Mouse (Mus musculus) ovary, adult 18-20 months (tissue): ENCODE data around the gene Ndufb5.
A peak's percentile ranks its signal among the peaks of the same experiment; 100 is the strongest.
"Not testable (repeated sequence)": the region's sequence is repeated elsewhere in the genome, so short reads cannot be mapped to it uniquely, and the experiment has no call there.

ENCODE experiments used
- DNase-seq: peaks from one replicate; pipeline ENCODE4 v3.0.0; 2022; ENCODE audit warnings: low spot score, mixed read lengths

Gene Ndufb5

GRCm38 (mm10) chr3:32736244-32737171, at the start of gene Ndufb5:
Ndufb5 (plus strand) TSS chr3:32736990.
- peak; percentile 98 for DNase-seq

GRCm38 (mm10) chr3:32687156-32687555, 49.6 kb upstream of the Ndufb5 start:
- DNase-seq: no peak

- DNase-seq: no peak
Observed at GRCm38 (mm10) chr3:32689567-32689999, 47.2 kb upstream of the Ndufb5 start.

DNA sequence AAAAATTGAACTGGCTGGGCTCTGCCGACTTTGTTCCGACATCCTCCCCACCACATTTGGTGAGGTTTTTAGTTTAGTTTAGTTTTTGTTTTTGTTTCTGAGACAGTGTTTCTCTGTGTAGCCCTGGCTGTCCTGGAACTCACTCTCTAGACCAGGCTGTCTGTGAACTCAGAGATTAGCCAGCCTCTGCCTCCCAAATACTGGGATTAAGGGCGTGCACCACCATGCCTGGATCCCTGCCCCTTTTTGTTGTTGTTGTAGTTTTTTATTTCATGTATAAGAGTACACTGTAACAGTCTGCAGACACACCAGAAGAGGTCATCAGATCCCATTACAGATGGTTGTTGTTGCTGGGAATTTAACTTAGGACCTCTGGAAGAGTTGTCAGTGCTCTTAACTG, 46.8 kb upstream of the Ndufb5 start:
- no peak for DNase-seq

DNA sequence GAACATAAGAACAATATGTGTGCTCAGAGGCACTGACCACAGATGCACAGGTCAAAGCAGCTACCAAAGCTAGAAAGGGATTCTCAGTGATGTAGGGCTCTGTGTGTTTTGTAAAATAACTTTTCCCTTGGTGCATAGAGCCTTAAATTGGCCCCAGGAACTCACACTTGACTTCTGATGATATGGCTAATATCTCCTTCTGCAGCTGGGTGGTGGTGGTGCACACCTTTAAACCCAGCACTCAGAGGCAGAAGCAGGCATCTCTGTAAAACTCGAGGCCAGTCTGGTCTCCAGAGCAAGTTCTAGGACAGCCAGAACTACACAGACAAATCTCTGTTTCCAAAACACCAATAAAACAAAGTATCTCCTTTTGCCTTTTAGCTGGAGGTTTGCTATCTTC, 45.9 kb upstream of the Ndufb5 start:
- no peak for DNase-seq

GRCm38 (mm10) chr3:32691841-32692240, 44.9 kb upstream of the Ndufb5 start:
- no peak for DNase-seq

DNA sequence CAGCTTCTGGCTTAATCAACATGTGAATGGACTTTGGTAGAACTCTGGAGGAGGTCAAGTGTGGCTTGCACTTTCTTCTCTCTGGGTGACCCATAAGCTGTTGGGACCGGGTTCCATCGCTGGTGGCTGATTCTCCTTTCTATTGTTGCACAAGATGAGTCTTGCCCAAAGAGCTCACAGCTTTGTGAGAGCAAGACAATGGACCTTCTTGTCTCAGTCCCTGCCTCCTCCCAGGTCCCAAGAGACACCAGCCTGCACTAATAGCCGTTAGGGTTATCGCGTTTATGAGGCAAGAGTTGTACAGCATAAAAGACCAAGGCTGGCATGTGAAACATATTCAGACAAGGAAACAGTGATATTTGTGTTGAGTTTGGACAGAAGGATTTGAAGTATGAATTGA, 42.6 kb upstream of the Ndufb5 start:
- no peak for DNase-seq

GRCm38 (mm10) chr3:32694737-32695582, 41.8 kb upstream of the Ndufb5 start:
- DNase-seq: no peak

- DNase-seq: no peak
Observed at GRCm38 (mm10) chr3:32695583-32695980, 41.2 kb upstream of the Ndufb5 start.

DNA sequence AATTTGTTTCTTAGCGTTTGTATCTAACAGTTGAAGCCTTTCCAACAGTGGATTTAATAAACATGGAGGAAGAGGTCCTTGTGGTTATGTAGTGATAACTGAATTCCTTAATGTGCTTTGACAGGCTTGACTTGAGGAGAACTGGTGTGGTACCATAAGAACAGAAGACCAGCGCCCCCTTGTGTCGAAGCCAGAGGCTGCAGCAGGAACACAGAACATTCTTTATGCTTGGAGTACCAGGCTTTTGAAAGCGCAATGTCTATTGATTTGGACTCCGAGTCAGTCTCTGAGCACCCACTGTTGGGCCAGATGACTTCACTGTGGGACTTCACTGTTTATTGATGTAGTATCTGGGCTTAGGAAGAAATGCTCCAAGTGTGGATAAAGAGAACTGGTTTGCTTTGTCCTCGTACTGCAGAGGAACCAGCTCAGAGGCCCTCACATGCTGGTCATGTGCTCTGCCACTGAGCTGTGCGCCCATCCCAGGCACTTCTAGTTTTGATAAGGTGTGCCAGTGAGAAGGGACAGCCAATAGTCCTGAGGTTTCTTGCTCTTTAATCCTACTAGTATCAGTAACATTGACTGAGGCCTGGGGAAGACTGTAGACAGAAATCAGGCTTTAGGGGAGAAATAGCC, 38.4 kb upstream of the Ndufb5 start:
- DNase-seq: peak; percentile 62

GRCm38 (mm10) chr3:32704021-32704420, 32.8 kb upstream of the Ndufb5 start:
- not testable (repeated sequence) for DNase-seq

DNA sequence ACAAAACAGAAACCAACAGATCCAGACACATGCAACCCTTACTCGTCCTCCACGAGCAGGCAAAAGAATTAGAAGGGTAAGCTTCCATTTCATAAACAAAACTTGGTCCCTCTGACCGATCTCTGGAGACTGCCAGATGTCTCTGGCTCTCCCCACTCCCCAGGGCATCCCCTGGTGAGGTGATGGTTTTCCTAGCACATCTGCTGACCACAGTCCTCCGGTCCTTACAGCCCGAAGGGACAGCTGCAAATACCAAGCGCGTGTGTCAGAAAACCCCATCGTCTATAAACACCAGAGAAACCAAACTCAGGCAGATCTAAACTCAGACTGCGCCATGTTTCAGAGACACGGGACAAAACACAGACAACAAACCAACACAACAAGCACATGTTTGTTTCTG, 32.2 kb upstream of the Ndufb5 start:
- DNase-seq: not testable (repeated sequence)

GRCm38 (mm10) chr3:32705647-32706348, 31.0 kb upstream of the Ndufb5 start, which contains the start of gene Actl6a:
Actl6a (plus strand) TSS chr3:32706298.
- not testable (repeated sequence) for DNase-seq

GRCm38 (mm10) chr3:32708052-32708367, 28.8 kb upstream of the Ndufb5 start:
- no peak for DNase-seq

GRCm38 (mm10) chr3:32708368-32709231, 28.2 kb upstream of the Ndufb5 start:
- peak; percentile 98 for DNase-seq

DNA sequence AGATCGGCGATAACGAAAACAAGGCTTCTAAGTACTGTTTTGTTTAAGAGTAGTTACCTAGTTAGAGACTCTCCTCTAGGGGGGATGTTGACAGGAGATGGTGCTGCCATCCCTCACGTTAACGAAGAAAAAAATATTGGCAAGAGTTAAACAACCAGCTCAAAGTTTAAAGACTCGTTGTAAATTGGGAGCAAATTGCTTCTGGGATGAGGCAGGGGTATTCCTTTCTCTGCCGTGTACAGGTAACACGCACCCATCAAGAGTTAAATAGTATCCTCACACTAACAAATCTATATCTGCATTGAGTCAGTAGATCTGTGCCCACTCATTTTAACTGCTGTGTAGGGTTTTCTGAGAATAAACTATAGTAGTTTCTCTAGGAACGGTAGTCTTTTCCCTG, 27.4 kb upstream of the Ndufb5 start:
- DNase-seq: no peak

DNA sequence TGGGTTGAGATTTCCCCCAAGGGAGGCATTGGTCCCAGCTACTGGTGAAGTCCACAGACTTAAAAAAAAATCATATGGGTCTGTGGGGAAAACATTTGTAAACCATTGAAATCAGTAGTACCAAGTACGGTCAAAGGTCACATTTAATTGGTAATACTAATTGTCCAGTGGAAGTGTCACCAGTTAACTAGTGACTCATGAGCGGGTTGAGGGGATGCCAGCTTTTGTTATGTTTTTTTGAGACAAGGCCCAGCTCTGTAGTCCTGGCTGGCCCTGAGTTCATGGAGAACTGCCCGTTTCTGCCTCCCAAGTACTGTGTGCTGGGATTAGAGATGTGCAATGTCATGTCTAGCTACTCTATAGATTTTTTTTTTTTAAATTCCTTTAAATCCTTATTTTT, 23.1 kb upstream of the Ndufb5 start:
- no peak for DNase-seq

DNA sequence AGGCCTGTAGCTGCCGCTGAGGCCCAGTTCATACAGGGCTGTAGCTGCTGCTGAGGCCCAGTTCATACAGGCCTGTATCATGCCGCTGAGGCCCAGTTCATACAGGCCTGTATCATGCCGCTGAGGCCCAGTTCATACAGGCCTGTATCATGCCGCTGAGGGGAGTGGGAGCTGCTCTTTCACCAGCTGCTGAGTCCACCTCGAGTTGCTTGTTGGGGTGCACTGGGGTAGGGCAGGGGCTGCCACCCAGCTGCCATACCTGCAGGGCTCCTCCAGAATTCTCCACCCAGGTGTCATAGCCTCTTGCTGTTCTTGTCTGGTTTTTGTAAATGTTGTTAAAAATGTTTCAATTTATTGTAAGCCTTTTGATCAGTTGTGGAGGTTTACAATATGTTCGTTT, 19.4 kb upstream of the Ndufb5 start:
- DNase-seq: not testable (repeated sequence)

DNA sequence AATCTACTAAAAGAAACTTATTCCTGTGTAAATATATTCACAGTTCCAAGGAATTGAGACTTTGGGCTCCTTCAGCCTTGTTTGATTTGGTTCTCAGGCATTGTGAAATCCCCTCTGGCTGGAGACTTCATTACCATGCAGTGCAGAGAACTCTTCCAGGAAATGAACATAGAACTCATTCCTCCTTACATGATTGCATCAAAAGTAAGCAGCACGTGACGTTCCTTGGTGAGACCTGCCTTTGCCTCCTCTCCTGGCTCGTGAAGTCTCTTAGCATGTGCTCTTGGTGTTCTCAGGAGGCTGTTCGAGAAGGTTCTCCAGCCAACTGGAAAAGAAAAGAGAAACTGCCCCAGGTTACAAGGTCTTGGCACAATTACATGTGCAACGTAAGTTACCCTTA, 18.5 kb upstream of the Ndufb5 start:
- DNase-seq: no peak

GRCm38 (mm10) chr3:32724191-32724590, 12.6 kb upstream of the Ndufb5 start:
- no peak for DNase-seq

DNA sequence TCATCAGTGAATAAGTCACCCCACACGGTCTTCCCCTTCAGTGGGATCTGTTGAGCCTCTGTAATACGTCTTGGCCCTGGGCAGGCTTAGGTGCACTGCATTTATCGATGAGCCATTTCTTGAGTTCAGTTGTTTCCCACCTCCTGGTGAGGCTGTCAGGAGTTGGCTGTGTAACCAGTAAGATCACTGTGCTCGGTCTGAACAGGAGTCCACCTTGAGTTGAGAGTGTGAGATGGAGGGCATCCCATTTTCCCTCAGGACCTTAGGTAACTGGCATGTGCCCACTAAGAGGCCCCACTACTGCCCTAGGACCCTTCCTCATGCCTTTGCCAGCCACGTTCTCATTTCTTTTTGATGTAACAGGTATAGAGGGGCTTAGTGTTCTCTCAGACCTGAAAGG, 10.8 kb upstream of the Ndufb5 start:
- DNase-seq: no peak
